Mouse (Mus musculus) kidney, adult 2 months (tissue): ENCODE measurements around the gene Atp2b1. TPM values are rescaled to one million over a fixed set of nuclear protein-coding genes. Genes with fewer than 3 reads are reported as not detected.

Experiments
- DNase-seq: peaks from one replicate; pipeline ENCODE4 v3.0.0; 2021
- H3K27ac ChIP-seq: fragments of 200-500 bp; 2 replicates; pipeline ENCODE4 v1.5.1; 2012; ENCODE audit warnings: low read depth, low read length, control low read depth, inconsistent platforms; ENCODE audit not compliant: insufficient read depth
- H3K27me3 ChIP-seq: fragments of 200-500 bp; replicated peaks from 2 replicates; pipeline ENCODE4 v1.6.1; 2012; ENCODE audit warnings: mild to moderate bottlenecking, moderate library complexity, low read length, inconsistent platforms; ENCODE audit not compliant: control insufficient read depth, insufficient read depth
- H3K36me3 ChIP-seq: fragments of 200-500 bp; 2 replicates; pipeline ENCODE4 v1.6.1; 2012; ENCODE audit warnings: mild to moderate bottlenecking, moderate library complexity, low read length, inconsistent platforms; ENCODE audit not compliant: control insufficient read depth, insufficient read depth
- H3K4me1 ChIP-seq: fragments of 200-500 bp; 2 replicates; pipeline ENCODE4 v1.6.1; 2011; ENCODE audit warnings: low read length; ENCODE audit not compliant: control insufficient read depth, insufficient read depth
- H3K4me3 ChIP-seq: fragments of 200-500 bp; 2 replicates; pipeline ENCODE4 v1.5.1; 2011; ENCODE audit warnings: mild to moderate bottlenecking, low read depth, low read length, control low read depth; ENCODE audit not compliant: insufficient read depth
- CTCF ChIP-seq: fragments of 200-500 bp; conservative IDR thresholded peaks from 2 replicates; pipeline ENCODE4 v1.5.1; 2011; ENCODE audit warnings: low read depth, mild to moderate bottlenecking, control low read depth, low read length, moderate library complexity, mixed read lengths; ENCODE audit not compliant: insufficient read depth, insufficient read length
- POLR2A ChIP-seq: fragments of 200-500 bp; IDR thresholded peaks from one replicate; pipeline ENCODE4 v1.6.1; 2011; ENCODE audit warnings: low read depth, low read length, control low read depth
- WGBS: fragments of 180-500 bp; shearing (Covaris S2); methylation state at CpG from one replicate; pipeline ENCODE4 v1.1.7; 2018; 5-methylcytosine and 5-hydroxymethylcytosine counted together
- polyA plus RNA-seq: library from polyadenylated mRNA; depleted of rRNA; stranded (reverse); fragments of >200 nt; gene quantifications from 2 replicates; pipeline ENCODE4 v1.2.3, GENCODE M21; 2012

Atp2b1 gene
- polyA plus RNA-seq, 1 experiment, result 13.3 TPM

DNA sequence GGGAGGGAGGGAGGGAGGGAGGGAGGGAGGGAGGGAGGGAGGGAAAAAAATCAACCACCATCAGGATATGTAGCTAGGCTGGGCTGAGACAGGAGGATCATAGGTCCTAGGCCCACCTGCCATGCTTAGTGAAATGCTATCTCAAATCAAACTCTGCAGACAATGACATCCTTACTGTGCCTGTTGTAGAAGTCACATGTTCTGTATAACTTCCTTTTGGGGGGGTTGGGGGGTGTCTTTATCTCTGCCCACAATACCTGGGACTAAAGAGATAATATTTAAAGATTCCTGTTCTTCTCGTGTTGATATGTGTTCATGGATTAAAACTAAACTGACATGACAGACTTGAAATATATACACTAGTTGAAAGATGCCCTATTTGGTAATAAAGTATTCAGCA is 35.5 kb downstream of the Atp2b1 start:
- Histone ChIP-seq H3K4me1 (peaks cover 17% of the 10 kb centered on the region), H3K27ac (no peak overlapping the region), H3K4me3 (no peak overlapping the region), H3K27me3 (no peaks in the 10 kb centered on the region), H3K36me3 (no peaks in the 10 kb centered on the region)
- TF ChIP-seq CTCF (no peak), POLR2A (no peak)
- WGBS, result 70% methylated on average over 1 of the region's 1 CpGs
- DNase-seq, result no peak

DNA sequence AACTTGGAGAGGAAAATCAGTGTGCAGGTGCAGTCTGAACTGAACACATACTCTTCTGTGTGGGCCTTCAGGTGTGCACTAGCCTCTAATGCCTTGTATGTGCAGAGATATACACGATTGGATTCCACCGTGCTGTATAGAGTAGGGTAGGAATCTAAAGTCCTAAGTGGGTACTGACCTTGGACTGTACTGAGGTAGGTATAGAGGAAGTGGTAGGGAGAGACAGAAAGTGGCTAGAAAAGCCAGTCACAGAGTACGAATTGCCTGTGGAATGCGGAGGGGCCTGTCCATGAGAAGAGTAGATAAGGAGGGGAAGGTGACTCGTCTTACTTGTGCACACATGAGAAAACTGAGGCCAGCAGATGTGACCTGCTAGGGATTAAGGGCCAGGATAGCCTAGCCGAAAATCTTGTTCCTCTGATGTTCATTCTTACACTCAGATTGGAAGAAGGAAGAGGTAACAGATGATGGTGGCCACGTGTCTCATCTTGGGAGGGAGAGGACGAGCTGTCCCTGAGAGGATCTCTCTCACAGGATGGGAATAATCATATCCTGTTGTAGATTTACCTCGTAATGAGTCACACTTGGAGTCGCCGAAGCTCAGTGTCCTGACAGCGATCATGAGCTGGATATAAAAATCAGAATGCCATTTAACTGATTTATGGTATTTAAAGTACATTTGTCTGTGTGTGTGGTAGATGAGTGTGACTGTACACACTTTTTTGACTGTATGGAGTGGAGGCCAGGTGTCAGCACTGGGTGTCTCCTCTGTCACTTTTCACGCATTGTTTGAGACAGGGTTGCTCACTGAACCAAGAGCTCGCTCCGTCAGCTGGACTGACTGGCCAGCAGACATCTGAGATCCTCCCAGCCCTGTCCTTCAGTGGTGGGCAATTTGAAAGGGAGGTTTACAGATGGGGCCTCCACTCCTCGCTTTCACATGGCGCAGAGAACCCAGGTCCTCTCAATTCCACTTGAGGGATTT is 37.4 kb downstream of the Atp2b1 start:
- H3K36me3 ChIP-seq, result no peaks in the 10 kb centered on the region
- peaks cover 12% of the 10 kb centered on the region for H3K4me1 ChIP-seq
- DNase-seq, result no peak
- TF ChIP-seq CTCF, result no peak
- no peak for TF ChIP-seq POLR2A
- no peak overlapping the region for H3K4me3 ChIP-seq
- WGBS, result 65% methylated on average over 17 of the region's 17 CpGs
- no peaks in the 10 kb centered on the region for H3K27me3 ChIP-seq
- H3K27ac ChIP-seq, result no peak overlapping the region

DNA sequence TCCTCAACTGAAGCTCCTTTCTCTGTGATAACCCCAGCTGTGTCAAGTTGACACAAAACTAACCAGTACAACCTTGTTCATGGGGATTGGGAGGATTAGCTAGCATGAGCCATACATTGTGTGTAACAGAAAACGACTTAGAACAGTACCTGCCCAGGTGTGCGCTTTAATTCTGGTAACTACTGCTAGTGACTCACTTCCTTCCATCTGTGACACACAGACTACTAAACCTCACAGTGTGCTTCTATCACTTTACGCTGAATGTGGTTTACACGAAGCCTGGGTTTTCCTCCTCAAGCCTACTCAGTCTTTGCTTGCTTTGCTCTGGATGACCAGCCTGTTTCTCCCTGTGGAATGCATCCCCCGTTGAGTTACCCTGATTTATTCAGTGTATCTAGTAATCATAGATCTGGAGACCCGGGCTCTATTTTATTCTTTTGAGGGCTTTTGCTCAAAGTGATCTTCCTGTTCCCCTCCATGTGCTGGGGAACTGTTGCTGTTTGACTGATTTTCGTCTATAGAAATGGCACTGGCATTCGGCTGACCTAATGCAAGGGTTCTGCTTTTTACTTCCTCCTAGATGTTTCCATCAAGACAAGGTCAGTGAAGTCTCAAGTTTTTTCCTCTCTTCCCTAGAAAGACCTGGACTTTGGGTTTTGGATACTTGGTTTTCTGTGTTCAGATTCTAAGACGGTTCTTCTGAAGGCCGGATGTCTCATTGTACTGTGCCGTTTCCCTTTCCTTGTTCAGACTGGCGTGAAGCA is 40.2 kb downstream of the Atp2b1 start:
- Histone ChIP-seq H3K4me1 (peaks cover 12% of the 10 kb centered on the region; the same call in 1 of the 2 replicates), H3K27me3 (no peaks in the 10 kb centered on the region), H3K4me3 (no peak overlapping the region), H3K27ac (no peak overlapping the region), H3K36me3 (no peaks in the 10 kb centered on the region)
- 79% methylated on average over 12 of the region's 12 CpGs for WGBS
- no peak for DNase-seq
- TF ChIP-seq CTCF (no peak), POLR2A (no peak)

DNA sequence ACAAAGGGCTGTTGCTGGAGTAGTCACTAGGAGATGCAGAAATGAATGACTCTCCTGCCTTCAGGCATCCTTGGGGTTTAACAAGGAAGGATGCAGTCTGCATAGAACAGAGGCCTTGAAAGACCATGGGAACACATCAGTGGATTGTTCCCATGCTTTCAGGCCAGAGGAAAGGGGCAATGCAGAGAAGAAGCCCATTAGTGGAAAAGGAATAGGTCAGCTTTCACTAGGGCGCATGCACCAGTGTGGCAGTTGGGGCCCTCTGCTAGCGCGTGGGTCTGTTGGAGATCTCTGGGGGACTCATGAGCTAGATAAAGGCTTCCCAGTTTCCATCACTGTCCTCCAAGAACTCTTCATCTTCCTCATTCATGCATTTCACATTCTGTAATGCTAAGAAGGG is 41.9 kb downstream of the Atp2b1 start:
- 98% methylated on average over 3 of the region's 3 CpGs for WGBS

DNA sequence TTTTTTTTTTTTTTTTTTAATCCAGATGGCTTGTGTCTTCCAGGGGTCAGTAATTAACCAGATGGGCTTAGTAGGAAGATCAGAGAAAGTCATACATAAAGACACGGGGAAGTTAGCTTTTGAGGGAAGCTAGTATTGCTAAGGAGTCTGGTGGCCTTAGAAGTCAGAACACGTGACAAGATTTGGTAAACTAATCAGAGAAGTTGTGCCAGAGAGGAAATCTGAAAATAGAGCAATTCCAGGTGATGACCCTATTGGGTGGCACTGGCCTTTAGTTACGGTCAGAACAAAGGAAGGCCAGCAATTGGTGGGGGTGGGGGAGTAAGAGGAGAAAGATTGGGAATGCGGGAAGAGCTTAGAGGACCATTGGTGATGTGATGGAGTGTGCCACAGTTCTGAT is 44.5 kb downstream of the Atp2b1 start:
- 53% methylated on average over 4 of the region's 4 CpGs for WGBS
- DNase-seq, result no peak
- TF ChIP-seq CTCF, result no peak
- no peak for TF ChIP-seq POLR2A

More for the DNA sequence above, 41.9 kb downstream of the Atp2b1 start:
- H3K27me3 ChIP-seq, result no peaks in the 10 kb centered on the region
- no peak overlapping the region for H3K4me3 ChIP-seq
- H3K27ac ChIP-seq, result no peak overlapping the region
- H3K36me3 ChIP-seq, result no peaks in the 10 kb centered on the region
- H3K4me1 ChIP-seq, result peaks cover 12% of the 10 kb centered on the region; the same call in 1 of the 2 replicates
- no peak for TF ChIP-seq POLR2A
- TF ChIP-seq CTCF, result no peak
- no peak for DNase-seq

DNA sequence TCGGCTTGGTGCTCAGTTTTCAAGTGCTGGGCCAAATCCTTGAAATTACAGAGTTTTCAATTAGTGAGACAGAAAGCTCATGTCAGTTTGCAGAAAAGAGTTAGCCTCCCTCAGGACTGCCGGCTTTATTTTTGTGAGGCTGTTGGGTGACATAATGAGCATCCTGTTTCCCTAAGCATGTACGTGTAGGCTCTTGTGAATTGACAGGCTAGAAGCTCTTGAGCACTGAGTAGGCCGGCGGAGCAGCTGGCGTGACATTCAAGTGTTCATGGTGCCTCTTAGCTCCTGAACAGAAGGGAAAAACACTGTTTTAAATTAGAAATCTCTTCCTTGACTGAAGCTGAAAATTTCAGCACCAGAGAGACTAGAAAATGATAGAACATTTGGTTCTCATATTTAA is 45.2 kb downstream of the Atp2b1 start:
- Histone ChIP-seq H3K4me1 (peaks cover 3% of the 10 kb centered on the region; the same call in 1 of the 2 replicates), H3K27ac (no peak overlapping the region), H3K4me3 (no peak overlapping the region), H3K36me3 (no peaks in the 10 kb centered on the region), H3K27me3 (no peaks in the 10 kb centered on the region)
- 64% methylated on average over 6 of the region's 6 CpGs for WGBS
- DNase-seq, result no peak
- TF ChIP-seq POLR2A (no peak), CTCF (no peak)

More for the DNA sequence above, 44.5 kb downstream of the Atp2b1 start:
- Histone ChIP-seq H3K4me1 (peaks cover 3% of the 10 kb centered on the region; the same call in 1 of the 2 replicates), H3K27me3 (no peaks in the 10 kb centered on the region), H3K27ac (no peak overlapping the region), H3K36me3 (no peaks in the 10 kb centered on the region), H3K4me3 (no peak overlapping the region)
